Mouse (Mus musculus) limb, embryonic 14.5 days (tissue): ENCODE measurements around the gene Ly6g6c. TPM values are rescaled to one million over a fixed set of nuclear protein-coding genes. Genes with fewer than 3 reads are reported as not detected.

Source experiments
- ATAC-seq: fragments of 200-750 bp; cut with Nextera tagmentation; 2 replicates; pipeline ENCODE4 v1.8.0; 2017; ENCODE audit warnings: low read depth, moderate number of reproducible peaks, moderate TSS enrichment; ENCODE audit not compliant: low FRiP score
- DNase-seq: peaks from one replicate; pipeline ENCODE4 v3.0.0-alpha.2; 2015; ENCODE audit warnings: low spot score
- H3K27ac ChIP-seq: fragments of 300-500 bp; sonication (generic); replicated peaks from 2 replicates; pipeline ENCODE4 v1.5.1; 2014; ENCODE audit warnings: low read depth, mild to moderate bottlenecking, low read length, moderate library complexity, mixed read lengths
- H3K27me3 ChIP-seq: fragments of 300-500 bp; sonication (generic); 2 replicates; pipeline ENCODE4 v1.6.1; 2014; ENCODE audit warnings: low read length, mixed read lengths; ENCODE audit not compliant: control insufficient read depth, insufficient read depth
- H3K36me3 ChIP-seq: fragments of 300-500 bp; sonication (generic); 2 replicates; pipeline ENCODE4 v1.6.1; 2014; ENCODE audit warnings: mild to moderate bottlenecking, low read length, moderate library complexity, mixed read lengths; ENCODE audit not compliant: control insufficient read depth, insufficient read depth
- H3K4me1 ChIP-seq: fragments of 300-500 bp; sonication (generic); 2 replicates; pipeline ENCODE4 v1.6.1; 2014; ENCODE audit warnings: antibody characterized with exemption, low read length, mixed read lengths; ENCODE audit not compliant: control insufficient read depth, insufficient read depth
- H3K4me2 ChIP-seq: fragments of 300-500 bp; sonication (generic); replicated peaks from 2 replicates; pipeline ENCODE4 v1.6.1; 2014; ENCODE audit warnings: low read depth, mild to moderate bottlenecking, low read length, moderate library complexity; ENCODE audit not compliant: severe bottlenecking
- H3K4me3 ChIP-seq: fragments of 300-500 bp; sonication (generic); replicated peaks from 2 replicates; pipeline ENCODE4 v1.5.1; 2014; ENCODE audit warnings: low read length
- H3K9ac ChIP-seq: fragments of 300-500 bp; sonication (generic); 2 replicates; pipeline ENCODE4 v1.6.1; 2014; ENCODE audit warnings: mild to moderate bottlenecking, low read depth, low read length, moderate library complexity; ENCODE audit not compliant: severe bottlenecking
- H3K9me3 ChIP-seq: fragments of 300-500 bp; sonication (generic); 2 replicates; pipeline ENCODE4 v1.6.1; 2016; ENCODE audit warnings: low read length; ENCODE audit not compliant: control insufficient read depth
- POLR2A ChIP-seq: fragments of 200-500 bp; IDR thresholded peaks from 2 replicates; pipeline ENCODE4 v1.8.0; 2012; ENCODE audit warnings: inconsistent platforms, mild to moderate bottlenecking, moderate library complexity, borderline replicate concordance; ENCODE audit not compliant: insufficient read depth, insufficient read length; ENCODE audit errors: extremely low read depth
- WGBS: fragments of 180-500 bp; shearing (Covaris S2); extraction: QIAGEN DNeasy Blood & Tissue Kit; methylation state at CpG from one replicate; pipeline ENCODE4 v1.1.7; 2014; 5-methylcytosine and 5-hydroxymethylcytosine counted together
- polyA plus RNA-seq, 2 experiments: library from polyadenylated mRNA; depleted of rRNA in 1 of 2; stranded (reverse) in 1 of 2; unstranded in 1 of 2; fragments of >200 nt; fragmentation: Nextera tagmentation in 1 of 2; extraction: Ambion mirVana in 1 of 2; gene quantifications; 2 replicates each; pipeline versions ENCODE4 v1.2.1 to v1.2.3; 2012 to 2014

Ly6g6c gene
- polyA plus RNA-seq, 2 experiments: 5.5 to 22.3 TPM

DNA sequence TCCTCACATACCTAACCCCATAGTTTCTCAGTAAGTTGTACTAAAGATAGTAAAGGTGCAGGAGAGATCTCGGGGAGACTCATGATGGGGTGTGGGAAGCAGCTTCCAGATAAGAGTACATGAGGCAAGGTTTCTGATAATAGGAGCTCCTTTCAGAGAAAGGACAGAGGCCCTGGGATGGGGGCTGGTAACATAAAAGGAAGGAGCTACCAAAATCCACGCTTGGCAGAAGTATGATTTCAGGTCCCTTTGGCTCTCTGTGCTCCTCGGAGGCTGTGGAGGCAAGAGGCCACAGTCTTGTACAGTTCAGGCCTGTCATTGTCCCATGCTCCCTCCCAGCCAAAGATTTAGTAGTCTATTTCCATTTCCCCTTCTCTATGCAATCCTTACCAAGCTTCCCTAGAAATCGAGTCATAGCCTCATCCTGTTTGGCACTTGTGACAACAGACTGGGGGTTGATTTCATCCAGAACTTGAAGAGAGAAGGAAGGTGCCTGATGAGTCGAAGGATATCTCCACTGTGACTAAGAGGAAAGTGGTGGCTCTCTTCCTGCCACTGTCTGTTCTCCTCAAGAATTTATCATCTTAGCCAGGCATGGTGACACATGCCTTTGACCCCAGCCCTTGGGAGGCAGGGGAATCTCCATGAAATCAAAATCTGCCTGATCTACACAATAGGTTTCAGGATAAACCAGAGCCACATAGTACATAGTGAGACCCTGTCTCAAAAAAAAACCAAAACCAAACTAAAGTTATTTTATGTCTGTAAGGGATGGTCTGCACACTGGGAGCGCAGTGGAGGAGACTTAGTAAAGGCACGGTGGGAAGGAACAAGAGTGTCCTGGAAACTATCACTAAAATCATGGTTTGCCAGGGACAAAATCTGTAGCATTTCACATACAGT lies 20.0 kb upstream of the Ly6g6c start:
- H3K4me2 ChIP-seq: peak overlapping the region; percentile 99
- no peak for TF ChIP-seq POLR2A
- no peaks in the 10 kb centered on the region for H3K36me3 ChIP-seq
- H3K9me3 ChIP-seq: no peaks in the 10 kb centered on the region
- H3K4me3 ChIP-seq: peak overlapping the region; percentile 60
- no peak for DNase-seq
- ATAC-seq: no peak
- peaks cover 32% of the 10 kb centered on the region for H3K4me1 ChIP-seq
- no peak overlapping the region; the same call in 1 of the 2 replicates for H3K27ac ChIP-seq
- no peaks in the 10 kb centered on the region for H3K27me3 ChIP-seq
- peak overlapping the region; percentile 88 for H3K9ac ChIP-seq
- 78% methylated on average over 7 of the region's 7 CpGs for WGBS

DNA sequence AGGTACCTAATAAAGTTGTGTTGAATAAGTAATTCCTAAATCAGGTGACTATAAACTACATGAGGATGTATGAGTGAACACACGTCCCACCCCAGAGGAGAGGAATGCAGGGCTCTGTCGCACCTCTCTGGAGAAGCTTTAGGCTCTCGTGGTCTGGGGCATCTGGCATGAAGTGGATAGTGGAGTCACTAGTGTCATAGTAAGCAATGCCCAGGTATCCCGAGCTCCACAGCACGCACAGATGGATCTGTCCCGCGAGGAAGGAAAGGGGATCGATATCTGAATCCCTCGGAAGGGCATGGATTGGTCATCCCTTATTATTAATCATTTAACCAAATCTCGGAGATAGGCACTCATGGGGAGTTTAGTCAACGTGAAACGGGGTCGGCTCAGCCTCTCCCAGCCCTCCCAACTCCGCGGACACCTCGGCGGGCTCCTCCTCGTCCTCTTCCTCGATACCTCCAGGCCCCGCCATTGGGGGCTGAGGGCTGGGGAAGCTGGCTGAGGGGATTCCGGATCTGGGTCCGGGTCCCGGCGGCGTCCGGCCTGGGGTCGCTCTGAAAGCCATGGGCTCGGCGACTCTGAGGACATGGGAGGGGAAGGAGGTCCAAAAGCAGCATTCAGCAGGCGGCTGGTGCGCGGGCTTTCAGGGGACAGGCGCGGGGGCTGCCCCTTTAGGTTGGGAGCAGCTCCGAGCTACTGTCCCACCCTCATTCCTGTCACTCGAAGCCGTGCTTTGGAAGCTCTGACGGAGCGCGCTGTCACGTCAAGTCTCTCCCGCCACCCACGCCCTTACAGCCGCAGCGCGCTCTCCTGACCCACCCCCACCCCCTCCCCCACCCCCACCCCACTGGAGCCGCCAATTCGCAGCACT lies 19.1 kb upstream of the Ly6g6c start:
- no peaks in the 10 kb centered on the region for H3K9me3 ChIP-seq
- no peak for DNase-seq
- H3K27me3 ChIP-seq: no peaks in the 10 kb centered on the region
- ATAC-seq: peak; percentile 0; the same call in 1 of the 2 replicates
- peaks cover 32% of the 10 kb centered on the region for H3K4me1 ChIP-seq
- WGBS: 7% methylated on average over 31 of the region's 48 CpGs
- peak overlapping the region; percentile 99 for H3K4me2 ChIP-seq
- H3K36me3 ChIP-seq: no peaks in the 10 kb centered on the region
- TF ChIP-seq POLR2A: 0 out of 2 replicates have a peak, but pooled peaks have one; percentile 8
- H3K4me3 ChIP-seq: peak overlapping the region; percentile 60
- H3K9ac ChIP-seq: peak overlapping the region; percentile 88
- peak overlapping the region; percentile 83 for H3K27ac ChIP-seq

DNA sequence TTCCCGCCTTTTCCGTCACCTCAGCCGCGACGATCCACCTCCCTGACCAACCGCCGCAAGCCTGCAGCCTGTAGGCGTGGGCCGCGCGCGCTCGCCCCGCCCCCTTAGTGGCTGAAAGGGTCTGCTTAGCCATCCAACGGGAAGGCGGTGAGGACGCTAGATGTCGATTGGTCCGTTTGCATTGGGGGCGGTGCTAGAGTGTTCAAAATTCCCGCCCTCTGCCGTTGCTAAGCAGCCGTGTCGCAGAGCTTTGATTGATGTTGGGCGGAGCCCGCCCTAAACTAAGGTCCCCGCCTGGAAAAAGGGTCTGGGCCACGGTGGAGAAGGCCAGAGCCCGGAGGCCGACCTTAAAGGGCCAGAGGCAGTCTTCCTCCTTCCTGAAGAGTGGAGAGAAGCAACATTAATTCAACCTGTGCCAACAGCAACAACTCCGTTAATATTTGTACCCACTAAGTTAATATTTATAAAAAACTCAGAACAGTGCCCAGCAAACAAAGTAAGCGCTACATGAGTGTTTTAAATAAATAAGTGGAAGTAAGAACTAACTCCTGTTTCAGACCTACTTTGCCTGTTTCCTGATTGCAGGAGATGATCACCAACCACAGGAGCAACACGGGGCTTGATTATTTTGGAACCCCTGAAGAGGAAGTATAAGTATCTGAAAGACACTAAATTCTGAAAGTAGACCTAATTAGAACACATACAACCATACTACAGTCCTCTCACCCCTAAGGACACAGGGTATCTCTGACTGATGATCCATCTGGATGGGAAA lies 18.3 kb upstream of the Ly6g6c start, which contains the start of gene Msh5:
Msh5 (minus strand) TSS at position 65 of the 775 bp plus-strand sequence.
- H3K4me2 ChIP-seq: peak within 1 kb of the TSS; percentile 99
- H3K9ac ChIP-seq: peak within 1 kb of the TSS; percentile 88
- DNase-seq (peak; percentile 99), ATAC-seq (peak; percentile 96)
- H3K36me3 ChIP-seq: no peaks in the 10 kb centered on the region
- H3K9me3 ChIP-seq: no peaks in the 10 kb centered on the region
- 6% methylated on average over 33 of the region's 33 CpGs for WGBS
- 0 out of 2 replicates have a peak, but pooled peaks have one; percentile 17 for TF ChIP-seq POLR2A
- peaks cover 34% of the 10 kb centered on the region for H3K4me1 ChIP-seq
- peak within 1 kb of the TSS; percentile 83 for H3K27ac ChIP-seq
- no peaks in the 10 kb centered on the region for H3K27me3 ChIP-seq
- peak within 1 kb of the TSS; percentile 60 for H3K4me3 ChIP-seq

DNA sequence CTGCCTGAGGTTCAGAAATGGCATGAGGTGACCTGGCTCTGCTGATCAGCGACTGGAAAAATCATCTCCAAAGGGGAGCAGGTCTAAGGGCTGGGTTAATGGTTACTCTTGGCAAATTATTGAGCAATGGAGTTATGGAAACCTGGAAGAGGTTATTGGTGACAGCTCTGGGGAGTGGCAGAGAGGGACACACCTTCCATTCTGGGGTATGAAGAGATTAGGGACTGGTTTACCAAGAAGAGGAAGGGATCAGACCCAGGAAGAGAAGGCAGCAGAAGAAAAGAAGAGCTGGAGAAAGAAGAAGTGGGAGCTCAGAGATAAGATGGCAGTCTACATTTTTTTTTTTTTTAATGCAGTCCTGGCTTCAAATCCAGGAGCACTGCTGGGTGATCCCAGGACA lies 17.5 kb upstream of the Ly6g6c start:
- Histone ChIP-seq H3K9me3 (no peaks in the 10 kb centered on the region), H3K27ac (peak overlapping the region; percentile 26), H3K4me3 (no peak overlapping the region), H3K27me3 (no peaks in the 10 kb centered on the region), H3K9ac (no peak overlapping the region; the same call in 1 of the 2 replicates), H3K4me1 (peaks cover 40% of the 10 kb centered on the region), H3K4me2 (0 out of 2 replicates have a peak overlapping the region, but pooled peaks have one; percentile 10), H3K36me3 (peaks cover 7% of the 10 kb centered on the region)
- DNase-seq: no peak
- WGBS: 49% methylated on average over 1 of the region's 1 CpGs
- no peak for TF ChIP-seq POLR2A
- no peak for ATAC-seq
